Mouse (Mus musculus): ENCODE measurements at regions not wholly inside any gene's neighbourhood (a gene's known extent, or its start where the extent isn't known, plus 50 kb on each side); places are given as distances from the start of the nearest gene placed in this dataset.
A peak's percentile ranks its signal among the peaks of the same experiment; 100 is the strongest.

- Histone ChIP-seq H3K4me1 (no peaks in the 10 kb centered on the region), H3K36me3 (replicated peaks) (no peaks in the 10 kb centered on the region), H3K27me3 (replicated peaks; ENCODE audit: low read depth, poor library complexity, severe bottlenecking) (no peaks in the 10 kb centered on the region), H3K27ac (replicated peaks) (no peak overlapping the region), H3K4me3 (no peak overlapping the region), H3K9me3 (no peaks in the 10 kb centered on the region)
- no peak for DNase-seq (ENCODE audit: low spot score)
- WGBS, result 92% methylated on average over 16 of the region's 16 CpGs
Observed at GRCm38 (mm10) chr2:128351405-128351804, 225.6 kb downstream of the Bcl2l11 start.

- no peak for DNase-seq (ENCODE audit: low spot score)
- Histone ChIP-seq H3K9me3 (no peaks in the 10 kb centered on the region), H3K4me1 (no peaks in the 10 kb centered on the region), H3K4me3 (no peak overlapping the region), H3K27ac (replicated peaks) (no peak overlapping the region), H3K27me3 (replicated peaks; ENCODE audit: low read depth, poor library complexity, severe bottlenecking) (no peaks in the 10 kb centered on the region), H3K36me3 (replicated peaks) (no peaks in the 10 kb centered on the region)
- 77% methylated on average over 1 of the region's 1 CpGs for WGBS
Observed at GRCm38 (mm10) chr2:128352533-128352932, 226.7 kb downstream of the Bcl2l11 start.

GRCm38 (mm10) chr2:128353457-128353856 is 227.6 kb downstream of the Bcl2l11 start:
- Histone ChIP-seq H3K4me3 (no peak overlapping the region), H3K36me3 (replicated peaks) (no peaks in the 10 kb centered on the region), H3K27ac (replicated peaks) (no peak overlapping the region), H3K9me3 (no peaks in the 10 kb centered on the region), H3K4me1 (no peaks in the 10 kb centered on the region), H3K27me3 (replicated peaks; ENCODE audit: low read depth, poor library complexity, severe bottlenecking) (no peaks in the 10 kb centered on the region)
- 82% methylated on average over 3 of the region's 3 CpGs for WGBS
- no peak for DNase-seq (ENCODE audit: low spot score)

GRCm38 (mm10) chr2:128356326-128356725 is 230.5 kb downstream of the Bcl2l11 start:
- Histone ChIP-seq H3K9me3 (no peaks in the 10 kb centered on the region), H3K4me1 (no peaks in the 10 kb centered on the region), H3K36me3 (replicated peaks) (no peaks in the 10 kb centered on the region), H3K27ac (replicated peaks) (no peak overlapping the region), H3K4me3 (no peak overlapping the region), H3K27me3 (replicated peaks; ENCODE audit: low read depth, poor library complexity, severe bottlenecking) (no peaks in the 10 kb centered on the region)
- WGBS, result 89% methylated on average over 4 of the region's 4 CpGs
- DNase-seq (ENCODE audit: low spot score), result no peak

GRCm38 (mm10) chr2:128359106-128359505 is 231.9 kb upstream of the Spdye4c start:
- Histone ChIP-seq H3K27me3 (replicated peaks; ENCODE audit: low read depth, poor library complexity, severe bottlenecking) (no peaks in the 10 kb centered on the region), H3K4me3 (no peak overlapping the region), H3K36me3 (replicated peaks) (no peaks in the 10 kb centered on the region), H3K9me3 (no peaks in the 10 kb centered on the region), H3K4me1 (peaks cover 5% of the 10 kb centered on the region), H3K27ac (replicated peaks) (no peak overlapping the region)
- no peak for DNase-seq (ENCODE audit: low spot score)
- WGBS, result 73% methylated on average over 4 of the region's 4 CpGs

GRCm38 (mm10) chr2:128360517-128360916 is 230.5 kb upstream of the Spdye4c start:
- H3K27me3 ChIP-seq (replicated peaks; ENCODE audit: low read depth, poor library complexity, severe bottlenecking), result no peaks in the 10 kb centered on the region
- no peaks in the 10 kb centered on the region for H3K9me3 ChIP-seq
- H3K27ac ChIP-seq (replicated peaks), result no peak overlapping the region
- no peak overlapping the region for H3K4me3 ChIP-seq
- no peak for DNase-seq (ENCODE audit: low spot score)
- H3K4me1 ChIP-seq, result peaks cover 14% of the 10 kb centered on the region
- H3K36me3 ChIP-seq (replicated peaks), result no peaks in the 10 kb centered on the region
- 84% methylated on average over 5 of the region's 5 CpGs for WGBS

GRCm38 (mm10) chr2:128361436-128361835 is 229.6 kb upstream of the Spdye4c start:
- Histone ChIP-seq H3K4me3 (no peak overlapping the region), H3K36me3 (replicated peaks) (no peaks in the 10 kb centered on the region), H3K27me3 (replicated peaks; ENCODE audit: low read depth, poor library complexity, severe bottlenecking) (no peaks in the 10 kb centered on the region), H3K27ac (replicated peaks) (0 out of 2 replicates have a peak overlapping the region, but pooled peaks have one; percentile 12), H3K9me3 (no peaks in the 10 kb centered on the region), H3K4me1 (peaks cover 19% of the 10 kb centered on the region)
- WGBS, result 71% methylated on average over 1 of the region's 1 CpGs
- DNase-seq (ENCODE audit: low spot score), result no peak

- Histone ChIP-seq H3K27ac (replicated peaks) (0 out of 2 replicates have a peak overlapping the region, but pooled peaks have one; percentile 3), H3K36me3 (replicated peaks) (no peaks in the 10 kb centered on the region), H3K9me3 (no peaks in the 10 kb centered on the region), H3K4me1 (peaks cover 21% of the 10 kb centered on the region), H3K27me3 (replicated peaks; ENCODE audit: low read depth, poor library complexity, severe bottlenecking) (no peaks in the 10 kb centered on the region), H3K4me3 (no peak overlapping the region)
- 71% methylated on average over 14 of the region's 14 CpGs for WGBS
- DNase-seq (ENCODE audit: low spot score), result peak; percentile 43
Observed at GRCm38 (mm10) chr2:128364161-128364560, 226.8 kb upstream of the Spdye4c start.

- H3K27ac ChIP-seq (replicated peaks), result no peak overlapping the region
- DNase-seq (ENCODE audit: low spot score), result no peak
Observed at GRCm38 (mm10) chr2:128365004-128365403, 226.0 kb upstream of the Spdye4c start.

GRCm38 (mm10) chr2:128365775-128366174 is 225.2 kb upstream of the Spdye4c start:
- H3K4me1 ChIP-seq, result peaks cover 21% of the 10 kb centered on the region
- 91% methylated on average over 2 of the region's 2 CpGs for WGBS
- H3K4me3 ChIP-seq, result no peak overlapping the region
- H3K9me3 ChIP-seq, result no peaks in the 10 kb centered on the region
- no peaks in the 10 kb centered on the region for H3K36me3 ChIP-seq (replicated peaks)
- no peaks in the 10 kb centered on the region for H3K27me3 ChIP-seq (replicated peaks; ENCODE audit: low read depth, poor library complexity, severe bottlenecking)
- DNase-seq (ENCODE audit: low spot score), result no peak
- H3K27ac ChIP-seq (replicated peaks), result no peak overlapping the region

More at GRCm38 (mm10) chr2:128365004-128365403, 226.0 kb upstream of the Spdye4c start:
- no peaks in the 10 kb centered on the region for H3K27me3 ChIP-seq (replicated peaks; ENCODE audit: low read depth, poor library complexity, severe bottlenecking)
- no peak overlapping the region for H3K4me3 ChIP-seq
- H3K9me3 ChIP-seq, result no peaks in the 10 kb centered on the region
- no peaks in the 10 kb centered on the region for H3K36me3 ChIP-seq (replicated peaks)
- peaks cover 21% of the 10 kb centered on the region for H3K4me1 ChIP-seq
- 73% methylated on average over 3 of the region's 3 CpGs for WGBS

GRCm38 (mm10) chr2:128367266-128368150 is 223.5 kb upstream of the Spdye4c start:
- DNase-seq (ENCODE audit: low spot score), result no peak
- no peaks in the 10 kb centered on the region for H3K27me3 ChIP-seq (replicated peaks; ENCODE audit: low read depth, poor library complexity, severe bottlenecking)
- no peak overlapping the region for H3K4me3 ChIP-seq
- WGBS, result 89% methylated on average over 14 of the region's 14 CpGs
- no peaks in the 10 kb centered on the region for H3K9me3 ChIP-seq
- no peaks in the 10 kb centered on the region for H3K36me3 ChIP-seq (replicated peaks)
- H3K27ac ChIP-seq (replicated peaks), result no peak overlapping the region
- H3K4me1 ChIP-seq, result peaks cover 21% of the 10 kb centered on the region

GRCm38 (mm10) chr2:128368534-128369273 is 222.3 kb upstream of the Spdye4c start:
- DNase-seq (ENCODE audit: low spot score), result no peak
- Histone ChIP-seq H3K27ac (replicated peaks) (no peak overlapping the region), H3K27me3 (replicated peaks; ENCODE audit: low read depth, poor library complexity, severe bottlenecking) (no peaks in the 10 kb centered on the region), H3K9me3 (no peaks in the 10 kb centered on the region), H3K36me3 (replicated peaks) (no peaks in the 10 kb centered on the region), H3K4me1 (peaks cover 29% of the 10 kb centered on the region), H3K4me3 (no peak overlapping the region)
- 71% methylated on average over 7 of the region's 7 CpGs for WGBS

GRCm38 (mm10) chr2:128370821-128371220 is 220.2 kb upstream of the Spdye4c start:
- no peak overlapping the region for H3K27ac ChIP-seq (replicated peaks)
- whole genome bisulfite sequencing, result 82% methylated on average over 10 of the region's 10 CpGs
- H3K9me3 ChIP-seq, result no peaks in the 10 kb centered on the region
- no peaks in the 10 kb centered on the region for H3K36me3 ChIP-seq (replicated peaks)
- no peak for DNase-seq (ENCODE audit: low spot score)
- no peaks in the 10 kb centered on the region for H3K27me3 ChIP-seq (replicated peaks; ENCODE audit: low read depth, poor library complexity, severe bottlenecking)
- no peak overlapping the region for H3K4me3 ChIP-seq
- peaks cover 21% of the 10 kb centered on the region for H3K4me1 ChIP-seq
